Mouse (Mus musculus) intestine, postnatal 0 days (tissue): Measurements from ENCODE around the gene Cited4. TPM values are rescaled to one million over a fixed set of nuclear protein-coding genes. Genes with fewer than 3 reads are reported as not detected.

Experiments used
- ATAC-seq: fragments of 200-750 bp; cut with Nextera tagmentation; 2 replicates; pipeline ENCODE4 v1.8.0; 2017; ENCODE audit warnings: mild to moderate bottlenecking, moderate TSS enrichment, moderate library complexity
- H3K27ac ChIP-seq: fragments of 300-500 bp; sonication (generic); 2 replicates; pipeline ENCODE4 v1.5.1; 2014; ENCODE audit warnings: mild to moderate bottlenecking, low read depth, low read length, moderate library complexity
- H3K27me3 ChIP-seq: fragments of 300-500 bp; sonication (generic); replicated peaks from 2 replicates; pipeline ENCODE4 v1.6.1; 2014; ENCODE audit warnings: low read length, mixed read lengths; ENCODE audit not compliant: control insufficient read depth, insufficient read depth
- H3K36me3 ChIP-seq: fragments of 300-500 bp; sonication (generic); 2 replicates; pipeline ENCODE4 v1.6.1; 2014; ENCODE audit warnings: mild to moderate bottlenecking, moderate library complexity; ENCODE audit not compliant: control insufficient read depth, insufficient read depth
- H3K4me1 ChIP-seq: fragments of 300-500 bp; sonication (generic); replicated peaks from 2 replicates; pipeline ENCODE4 v1.6.1; 2014; ENCODE audit warnings: antibody characterized with exemption, low read length, mixed read lengths; ENCODE audit not compliant: control insufficient read depth, insufficient read depth
- H3K4me2 ChIP-seq: fragments of 300-500 bp; sonication (generic); replicated peaks from 2 replicates; pipeline ENCODE4 v1.6.1; 2014; ENCODE audit warnings: low read depth, mild to moderate bottlenecking, moderate library complexity
- H3K4me3 ChIP-seq: fragments of 300-500 bp; sonication (generic); 2 replicates; pipeline ENCODE4 v1.5.1; 2014; ENCODE audit warnings: low read depth, low read length
- H3K9ac ChIP-seq: fragments of 300-500 bp; sonication (generic); 2 replicates; pipeline ENCODE4 v1.6.1; 2014; ENCODE audit warnings: mild to moderate bottlenecking, low read depth, low read length
- H3K9me3 ChIP-seq: fragments of 300-500 bp; sonication (generic); 2 replicates; pipeline ENCODE4 v1.6.1; 2016; ENCODE audit warnings: mixed run types; ENCODE audit not compliant: control insufficient read depth
- CTCF ChIP-seq: sonication (generic); IDR thresholded peaks from 2 replicates; pipeline ENCODE4 v1.5.1; 2016; ENCODE audit warnings: low read depth, mild to moderate bottlenecking, control low read depth, antibody characterized with exemption, moderate library complexity
- WGBS: fragments of 180-500 bp; shearing (Covaris S2); extraction: QIAGEN DNeasy Blood & Tissue Kit; methylation state at CpG from one replicate; pipeline ENCODE4 v1.1.7; 2014; 5-methylcytosine and 5-hydroxymethylcytosine counted together
- polyA plus RNA-seq: library from polyadenylated mRNA; unstranded; fragments of >200 nt; fragmentation: Nextera tagmentation; extraction: Ambion mirVana; gene quantifications from 2 replicates; pipeline ENCODE4 v1.2.1, GENCODE M21; 2015

Cited4 gene
- polyA plus RNA-seq, 1 experiment from 2014 or later, result 1.7 TPM

GRCm38 (mm10) chr4:120683278-120683997, 17.1 kb downstream of the Cited4 start:
- H3K4me1 ChIP-seq, result no peaks in the 10 kb centered on the region
- H3K27me3 ChIP-seq, result no peaks in the 10 kb centered on the region
- no peak for TF ChIP-seq CTCF
- no peak overlapping the region for H3K27ac ChIP-seq
- no peak overlapping the region for H3K4me3 ChIP-seq
- H3K9me3 ChIP-seq, result no peaks in the 10 kb centered on the region
- no peak overlapping the region for H3K4me2 ChIP-seq
- H3K36me3 ChIP-seq, result no peaks in the 10 kb centered on the region
- no peak overlapping the region for H3K9ac ChIP-seq
- 56% methylated on average over 9 of the region's 9 CpGs for WGBS
- no peak for ATAC-seq

DNA sequence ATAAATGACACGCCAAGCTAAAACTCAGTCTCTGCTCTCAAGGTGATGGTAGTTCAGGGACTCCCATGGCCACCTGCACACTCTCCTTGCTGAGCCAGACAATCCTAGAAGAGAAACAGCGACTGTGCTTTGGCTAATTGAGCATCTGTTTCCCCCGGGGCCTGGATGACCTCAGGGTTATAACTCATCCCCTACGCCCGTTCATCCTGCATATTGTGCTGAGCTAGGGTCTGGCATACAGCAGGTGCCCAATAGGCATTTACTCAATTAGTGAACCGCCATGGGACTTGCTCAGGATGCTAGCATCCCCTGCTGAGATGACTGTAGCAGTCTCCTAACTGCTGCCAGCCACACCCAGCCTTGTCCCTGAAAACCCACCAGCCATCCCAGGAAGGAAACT, 20.9 kb downstream of the Cited4 start:
- ATAC-seq, result no peak
- Histone ChIP-seq H3K4me2 (no peak overlapping the region), H3K27me3 (no peaks in the 10 kb centered on the region), H3K9ac (no peak overlapping the region), H3K27ac (no peak overlapping the region), H3K36me3 (no peaks in the 10 kb centered on the region), H3K4me3 (no peak overlapping the region), H3K4me1 (no peaks in the 10 kb centered on the region), H3K9me3 (no peaks in the 10 kb centered on the region)
- 55% methylated on average over 6 of the region's 6 CpGs for WGBS
- TF ChIP-seq CTCF, result no peak

- 36% methylated on average over 6 of the region's 6 CpGs for WGBS
- peak; percentile 83 for ATAC-seq
- H3K4me3 ChIP-seq, result no peak overlapping the region
Measured at GRCm38 (mm10) chr4:120689317-120689716, 22.9 kb downstream of the Cited4 start.

DNA sequence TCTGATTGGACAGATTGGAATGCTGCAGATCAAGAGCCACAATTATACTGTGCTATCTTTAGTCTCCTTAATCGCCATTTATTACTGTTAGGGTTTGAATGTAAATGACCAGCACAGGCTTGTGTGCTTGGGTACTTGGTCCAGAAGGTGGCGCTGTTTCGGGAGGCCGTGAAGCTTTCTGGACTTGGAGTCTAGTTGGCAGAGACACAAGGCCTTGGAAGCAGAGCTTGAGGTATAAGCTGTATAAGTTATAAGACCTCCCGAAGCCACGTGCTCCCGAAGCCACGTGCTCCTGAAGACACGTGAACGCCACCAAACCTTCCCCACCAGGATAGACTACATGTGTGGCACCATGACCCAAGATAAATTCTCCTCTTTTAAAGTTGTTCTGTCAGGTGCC, 26.3 kb downstream of the Cited4 start:
- no peaks in the 10 kb centered on the region for H3K4me1 ChIP-seq
- 43% methylated on average over 10 of the region's 10 CpGs for WGBS
- ATAC-seq, result no peak
- H3K9ac ChIP-seq, result no peak overlapping the region
- 0 out of 2 replicates have a peak, but pooled peaks cover 3% of the 10 kb centered on the region for H3K27me3 ChIP-seq
- no peak overlapping the region for H3K4me2 ChIP-seq
- H3K9me3 ChIP-seq, result no peaks in the 10 kb centered on the region
- no peaks in the 10 kb centered on the region for H3K36me3 ChIP-seq
- H3K4me3 ChIP-seq, result no peak overlapping the region
- no peak overlapping the region for H3K27ac ChIP-seq
- TF ChIP-seq CTCF, result peak; percentile 78

More at GRCm38 (mm10) chr4:120689317-120689716, 22.9 kb downstream of the Cited4 start:
- Histone ChIP-seq H3K27me3 (no peaks in the 10 kb centered on the region), H3K9ac (no peak overlapping the region), H3K36me3 (no peaks in the 10 kb centered on the region), H3K4me2 (no peak overlapping the region), H3K27ac (no peak overlapping the region), H3K4me1 (no peaks in the 10 kb centered on the region), H3K9me3 (no peaks in the 10 kb centered on the region)
- no peak for TF ChIP-seq CTCF

GRCm38 (mm10) chr4:120697353-120697752, 31.0 kb downstream of the Cited4 start:
- TF ChIP-seq CTCF, result no peak
- no peaks in the 10 kb centered on the region for H3K9me3 ChIP-seq
- no peaks in the 10 kb centered on the region for H3K36me3 ChIP-seq
- no peak overlapping the region for H3K4me2 ChIP-seq
- H3K4me3 ChIP-seq, result no peak overlapping the region
- H3K9ac ChIP-seq, result no peak overlapping the region
- H3K27ac ChIP-seq, result no peak overlapping the region
- H3K27me3 ChIP-seq, result 0 out of 2 replicates have a peak, but pooled peaks cover 3% of the 10 kb centered on the region
- no peaks in the 10 kb centered on the region for H3K4me1 ChIP-seq
- WGBS, result 90% methylated on average over 8 of the region's 8 CpGs
- ATAC-seq, result no peak

DNA sequence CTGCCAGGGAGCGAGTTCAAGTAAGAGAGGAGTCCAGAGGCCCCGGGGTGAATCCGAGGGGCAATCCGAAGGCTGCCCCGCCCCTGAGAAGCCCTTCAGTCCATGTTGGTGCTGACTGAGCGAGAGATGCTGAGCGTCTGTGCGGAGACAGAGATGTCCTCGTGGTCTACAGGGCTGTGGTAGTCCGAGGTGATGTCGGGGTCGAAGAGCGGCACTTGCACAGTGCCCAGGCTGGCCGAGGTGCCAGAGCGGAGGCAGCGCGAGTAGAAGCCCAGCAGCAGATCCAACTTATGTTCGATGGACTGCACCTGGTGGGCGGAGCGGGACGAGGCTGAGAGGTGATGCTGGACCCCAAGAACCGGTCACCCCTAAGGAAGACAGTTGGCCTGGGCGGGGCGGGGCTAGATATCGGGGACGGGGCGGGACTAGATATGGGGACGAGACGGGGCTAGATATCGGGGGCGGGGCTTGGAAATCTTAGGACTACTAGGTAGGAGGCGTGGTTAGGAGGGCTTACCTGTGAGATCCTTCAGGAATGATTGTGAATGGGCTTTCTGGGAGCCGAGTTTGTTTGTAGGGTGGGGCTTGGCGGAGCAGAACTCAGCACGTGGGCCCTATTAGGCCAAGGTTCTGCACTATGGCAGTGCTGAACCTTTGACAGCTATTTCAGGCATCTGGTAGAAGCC, 31.6 kb downstream of the Cited4 start:
- ATAC-seq, result peak; percentile 52
- Histone ChIP-seq H3K4me2 (peak overlapping the region; percentile 53), H3K9ac (no peak overlapping the region), H3K4me1 (no peaks in the 10 kb centered on the region), H3K9me3 (no peaks in the 10 kb centered on the region), H3K4me3 (0 out of 2 replicates have a peak overlapping the region, but pooled peaks have one; percentile 7), H3K36me3 (no peaks in the 10 kb centered on the region), H3K27ac (no peak overlapping the region), H3K27me3 (0 out of 2 replicates have a peak, but pooled peaks cover 3% of the 10 kb centered on the region)
- no peak for TF ChIP-seq CTCF
- 17% methylated on average over 35 of the region's 35 CpGs for WGBS
